Mouse (Mus musculus) CD4-positive naive resting alpha-beta T cell, adult 57 days (primary cell): ENCODE results near the gene Scrg1. TPM values are rescaled to one million over a fixed set of nuclear protein-coding genes. Genes with fewer than 3 reads are reported as not detected.

Experiments
- total RNA-seq: library from RNA; stranded (reverse); gene quantifications from one replicate; pipeline ENCODE4 v1.2.4, GENCODE M21; 2023

Gene Scrg1
- total RNA-seq, result not detected

GRCm38 (mm10) chr8:57455765-57456164, at the start of gene Scrg1:
TSS of gene Scrg1 (plus strand) at chr8:57455923.

GRCm38 (mm10) chr8:57487441-57488155, 31.9 kb downstream of the Scrg1 start, which contains the start of gene Sap30:
TSS of gene Sap30 (minus strand) at chr8:57487860.

GRCm38 (mm10) chr8:57511316-57512118, 55.8 kb downstream of the Scrg1 start, which contains the start of gene Hmgb2:
TSS of gene Hmgb2 (plus strand) at chr8:57511907.

Other genes starting within 250 kb of the Scrg1 start
- gene Hand2, start 134.9 kb upstream of the Scrg1 start, total RNA-seq, result not detected
- 3.7 TPM for gene Sap30, start 31.9 kb downstream of the Scrg1 start, total RNA-seq
- 170 TPM for gene Hmgb2, start 56.0 kb downstream of the Scrg1 start, total RNA-seq
- gene Galnt7, start 197.1 kb downstream of the Scrg1 start, total RNA-seq, result 43.8 TPM